Mouse (Mus musculus) liver, postnatal 0 days (tissue): Measurements from ENCODE around the gene Rsph9. TPM values are rescaled to one million over a fixed set of nuclear protein-coding genes. Genes with fewer than 3 reads are reported as not detected.

Source experiments
- ATAC-seq: fragments of 200-750 bp; cut with Nextera tagmentation; 2 replicates; pipeline ENCODE4 v1.8.0; 2017; ENCODE audit warnings: mild to moderate bottlenecking, moderate library complexity
- DNase-seq: peaks from one replicate; pipeline ENCODE4 v3.0.0-alpha.2; 2016
- H3K27ac ChIP-seq: fragments of 300-500 bp; sonication (generic); 2 replicates; pipeline ENCODE4 v1.5.1; 2014; ENCODE audit warnings: antibody characterized with exemption, moderate library complexity, mild to moderate bottlenecking, low read depth
- H3K27me3 ChIP-seq: fragments of 300-500 bp; sonication (generic); 2 replicates; pipeline ENCODE4 v1.6.1; 2014; ENCODE audit warnings: low read length, control low read depth, mixed read lengths; ENCODE audit not compliant: insufficient read depth
- H3K36me3 ChIP-seq: fragments of 300-500 bp; sonication (generic); replicated peaks from 2 replicates; pipeline ENCODE4 v1.6.1; 2014; ENCODE audit warnings: mild to moderate bottlenecking, control low read depth, low read length, moderate library complexity, mixed read lengths; ENCODE audit not compliant: insufficient read depth
- H3K4me1 ChIP-seq: fragments of 300-500 bp; sonication (generic); 2 replicates; pipeline ENCODE4 v1.6.1; 2014; ENCODE audit warnings: antibody characterized with exemption, mild to moderate bottlenecking, control low read depth; ENCODE audit not compliant: insufficient read depth
- H3K4me2 ChIP-seq: fragments of 300-500 bp; sonication (generic); 2 replicates; pipeline ENCODE4 v1.6.1; 2014; ENCODE audit warnings: low read depth, mild to moderate bottlenecking, low read length, moderate library complexity, mixed read lengths
- H3K4me3 ChIP-seq: fragments of 300-500 bp; sonication (generic); 2 replicates; pipeline ENCODE4 v1.5.1; 2014; ENCODE audit warnings: low read depth, low read length
- H3K9ac ChIP-seq: fragments of 300-500 bp; sonication (generic); replicated peaks from 2 replicates; pipeline ENCODE4 v1.6.1; 2014; ENCODE audit warnings: mild to moderate bottlenecking, moderate library complexity
- H3K9me3 ChIP-seq: fragments of 300-500 bp; sonication (generic); 2 replicates; pipeline ENCODE4 v1.6.1; 2016; ENCODE audit warnings: mild to moderate bottlenecking, control low read depth, low read length, mixed read lengths
- CTCF ChIP-seq: sonication (generic); IDR thresholded peaks from 2 replicates; pipeline ENCODE4 v1.5.1; 2016; ENCODE audit warnings: antibody characterized with exemption, low read depth
- EP300 ChIP-seq: IDR thresholded peaks from 2 replicates; pipeline ENCODE4 v1.6.1; 2016; ENCODE audit warnings: antibody characterized with exemption, low read depth, mild to moderate bottlenecking
- WGBS: fragments of 180-500 bp; shearing (Covaris S2); extraction: QIAGEN DNeasy Blood & Tissue Kit; methylation state at CpG from one replicate; pipeline ENCODE4 v1.1.7; 2014; ENCODE audit not compliant: insufficient replicate concordance; 5-methylcytosine and 5-hydroxymethylcytosine counted together
- polyA plus RNA-seq: library from polyadenylated mRNA; unstranded; fragments of >200 nt; fragmentation: Nextera tagmentation; extraction: Ambion mirVana; gene quantifications from 2 replicates; pipeline ENCODE4 v1.2.1, GENCODE M21; 2015

Rsph9 gene
- polyA plus RNA-seq, 1 experiment from 2014 or later: 1.8 TPM

DNA sequence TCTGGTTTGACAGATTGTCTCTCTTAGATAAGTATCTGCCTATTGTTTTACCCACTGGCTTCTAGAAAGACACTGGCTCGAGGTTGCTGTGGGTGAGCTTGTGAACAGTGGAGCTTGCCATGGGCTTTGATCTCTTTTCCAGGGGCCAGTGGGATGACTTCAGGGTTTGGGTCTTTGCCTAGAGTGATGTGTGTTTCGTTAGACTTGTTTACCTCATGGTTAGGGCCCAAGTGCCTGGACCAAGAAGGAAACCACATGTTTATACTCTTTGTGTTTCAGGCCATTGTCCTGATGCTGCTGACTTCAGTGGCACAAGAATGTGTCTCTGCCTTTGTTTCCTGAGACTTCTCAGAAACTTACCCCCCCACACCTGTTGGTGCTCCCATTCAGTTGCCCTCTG is 28.5 kb downstream of the Rsph9 start:
- peaks cover 12% of the 10 kb centered on the region for H3K4me1 ChIP-seq
- no peak overlapping the region for H3K27ac ChIP-seq
- H3K27me3 ChIP-seq: no peaks in the 10 kb centered on the region
- 64% methylated on average over 2 of the region's 2 CpGs for WGBS
- TF ChIP-seq CTCF (no peak), EP300 (no peak)
- DNase-seq: no peak
- no peak overlapping the region for H3K4me2 ChIP-seq
- no peak for ATAC-seq
- no peak overlapping the region for H3K9ac ChIP-seq
- no peak overlapping the region for H3K4me3 ChIP-seq
- H3K9me3 ChIP-seq: no peaks in the 10 kb centered on the region
- peaks cover 27% of the 10 kb centered on the region for H3K36me3 ChIP-seq

DNA sequence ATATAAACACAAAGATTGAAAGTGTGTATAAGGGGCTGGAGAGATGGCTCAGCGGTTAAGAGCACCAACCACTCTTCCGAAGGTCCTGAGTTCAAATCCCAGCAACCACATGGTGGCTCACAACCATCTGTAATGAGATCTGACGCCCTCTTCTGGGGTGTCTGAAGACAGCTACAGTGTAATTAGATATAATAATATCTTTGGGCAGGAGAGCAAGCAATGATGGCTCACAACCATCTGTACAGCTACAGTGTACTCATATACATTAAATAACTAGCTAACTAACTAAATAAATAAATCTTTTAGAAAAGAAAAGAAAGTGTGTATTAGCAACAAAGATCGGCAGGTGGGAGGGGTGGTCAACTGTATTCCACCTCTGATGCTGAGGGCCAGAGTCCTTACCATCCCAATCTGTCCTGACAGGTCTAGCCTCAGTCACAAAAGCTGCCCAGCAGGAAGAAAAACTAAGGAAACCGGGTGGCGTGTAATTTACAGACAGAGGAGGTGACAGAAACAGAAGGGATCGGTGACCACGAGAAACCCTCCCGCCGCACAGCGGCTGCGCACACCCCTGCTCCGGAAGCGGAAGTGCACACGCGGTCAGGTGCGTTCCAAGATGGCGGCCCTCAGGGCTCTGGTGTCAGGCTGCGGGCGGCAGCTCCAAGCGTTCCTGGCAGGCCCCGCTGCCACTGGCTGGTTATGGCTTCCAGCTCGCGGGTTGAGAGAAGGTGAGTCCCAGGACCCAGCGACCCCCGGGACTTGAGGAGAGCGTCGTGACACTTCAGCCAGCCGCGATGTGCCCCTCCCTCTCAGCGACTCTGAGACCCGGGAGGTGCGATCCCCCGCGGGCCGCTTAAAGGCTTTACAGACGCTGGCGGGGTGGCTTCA is 33.4 kb downstream of the Rsph9 start, which contains the start of gene Mrps18a:
Mrps18a (plus strand) TSS at position 585 of the 888 bp plus-strand sequence.
- peak within 1 kb of the TSS; percentile 97 for H3K4me2 ChIP-seq
- TF ChIP-seq CTCF (no peak), EP300 (no peak)
- peak; percentile 86 for DNase-seq
- WGBS: 7% methylated on average over 38 of the region's 38 CpGs
- 0 out of 2 replicates have a peak, but pooled peaks cover 3% of the 10 kb centered on the region for H3K36me3 ChIP-seq
- ATAC-seq: peak; percentile 98
- H3K9ac ChIP-seq: peak within 1 kb of the TSS; percentile 67
- peak within 1 kb of the TSS; percentile 37; the same call in 1 of the 2 replicates for H3K27ac ChIP-seq
- H3K4me1 ChIP-seq: peaks cover 15% of the 10 kb centered on the region
- peak within 1 kb of the TSS; percentile 84 for H3K4me3 ChIP-seq
- no peaks in the 10 kb centered on the region for H3K9me3 ChIP-seq
- 0 out of 2 replicates have a peak, but pooled peaks cover 3% of the 10 kb centered on the region for H3K27me3 ChIP-seq

- peaks cover 19% of the 10 kb centered on the region for H3K4me1 ChIP-seq
- H3K27me3 ChIP-seq: 0 out of 2 replicates have a peak, but pooled peaks cover 3% of the 10 kb centered on the region
- H3K4me2 ChIP-seq: no peak overlapping the region
- no peak overlapping the region for H3K9ac ChIP-seq
- 73% methylated on average over 4 of the region's 4 CpGs for WGBS
- no peak for DNase-seq
- no peak overlapping the region for H3K4me3 ChIP-seq
- no peaks in the 10 kb centered on the region for H3K36me3 ChIP-seq
- no peak for ATAC-seq
- no peaks in the 10 kb centered on the region for H3K9me3 ChIP-seq
- TF ChIP-seq CTCF (no peak), EP300 (no peak)
- no peak overlapping the region for H3K27ac ChIP-seq
These were observed 35.7 kb downstream of the Rsph9 start for GRCm38 (mm10) chr17:46108286-46108685.

GRCm38 (mm10) chr17:46104487-46104886 is 39.5 kb downstream of the Rsph9 start:
- Histone ChIP-seq H3K4me3 (no peak overlapping the region), H3K4me2 (peak overlapping the region; percentile 18; the same call in 1 of the 2 replicates), H3K9me3 (no peaks in the 10 kb centered on the region), H3K9ac (no peak overlapping the region), H3K36me3 (no peaks in the 10 kb centered on the region), H3K27ac (no peak overlapping the region), H3K4me1 (peaks cover 4% of the 10 kb centered on the region; the same call in 1 of the 2 replicates), H3K27me3 (0 out of 2 replicates have a peak, but pooled peaks cover 2% of the 10 kb centered on the region)
- ATAC-seq (peak; percentile 23; the same call in 1 of the 2 replicates), DNase-seq (peak; percentile 46)
- 21% methylated on average over 12 of the region's 12 CpGs for whole genome bisulfite sequencing
- no peak for TF ChIP-seq CTCF
- no peak for TF ChIP-seq EP300

DNA sequence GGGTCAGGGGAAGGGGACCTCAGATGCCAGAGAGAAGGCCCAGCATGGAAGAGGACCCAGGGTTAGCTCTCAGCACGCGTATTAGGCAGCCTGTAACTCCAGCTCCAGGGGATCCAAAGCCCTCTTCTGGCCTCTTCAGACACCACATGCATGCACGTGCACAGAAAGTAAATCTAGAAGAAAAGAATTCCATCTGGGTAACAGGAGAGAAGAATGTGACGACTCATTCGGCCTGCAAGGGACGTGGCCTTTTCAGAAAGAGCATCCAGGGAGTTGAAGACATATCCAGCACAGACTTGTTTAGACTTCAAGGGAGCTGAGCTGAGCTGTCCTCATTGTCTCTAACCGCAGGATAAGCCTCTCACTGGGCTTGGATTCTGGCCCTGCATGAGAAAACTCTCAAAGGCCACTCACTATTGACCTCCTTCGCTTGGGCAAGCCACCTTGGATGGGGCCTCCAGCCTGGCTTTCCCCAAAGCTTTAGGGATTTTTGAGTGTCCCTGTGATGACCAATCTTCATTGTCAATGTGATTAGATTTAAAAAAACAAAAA is 41.3 kb downstream of the Rsph9 start:
- no peak for DNase-seq
- Histone ChIP-seq H3K27ac (no peak overlapping the region), H3K4me2 (no peak overlapping the region), H3K9me3 (no peaks in the 10 kb centered on the region), H3K4me1 (peaks cover 8% of the 10 kb centered on the region), H3K4me3 (no peak overlapping the region), H3K27me3 (no peaks in the 10 kb centered on the region), H3K36me3 (no peaks in the 10 kb centered on the region), H3K9ac (no peak overlapping the region)
- WGBS: 80% methylated on average over 8 of the region's 8 CpGs
- no peak for ATAC-seq
- TF ChIP-seq CTCF (no peak), EP300 (no peak)

DNA sequence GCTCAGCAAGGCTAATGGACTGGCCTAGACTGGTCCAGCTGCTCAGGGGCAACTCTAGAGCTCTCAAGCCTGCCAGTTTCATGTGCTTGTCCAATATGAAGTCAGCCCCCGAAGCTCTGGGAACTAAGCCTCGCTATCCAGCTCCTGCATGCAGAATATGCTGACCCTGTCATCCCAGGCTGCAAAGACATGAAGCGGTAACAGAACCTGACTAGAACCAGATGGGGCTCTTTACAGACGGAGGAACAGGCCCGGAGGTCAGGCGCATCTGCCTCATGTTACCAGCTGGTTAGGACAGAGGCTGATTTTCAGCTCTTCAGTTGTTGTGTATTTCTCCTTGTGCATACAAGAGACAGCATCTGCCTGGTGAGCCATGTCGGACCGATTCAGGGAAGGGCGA is 42.1 kb downstream of the Rsph9 start:
- no peak overlapping the region for H3K4me2 ChIP-seq
- no peak overlapping the region for H3K27ac ChIP-seq
- no peak overlapping the region for H3K9ac ChIP-seq
- ATAC-seq (no peak), DNase-seq (no peak)
- no peak overlapping the region for H3K4me3 ChIP-seq
- H3K4me1 ChIP-seq: peaks cover 8% of the 10 kb centered on the region
- no peaks in the 10 kb centered on the region for H3K9me3 ChIP-seq
- TF ChIP-seq CTCF (no peak), EP300 (no peak)
- H3K36me3 ChIP-seq: no peaks in the 10 kb centered on the region
- no peaks in the 10 kb centered on the region for H3K27me3 ChIP-seq
- WGBS: 86% methylated on average over 9 of the region's 9 CpGs
